Mouse (Mus musculus) megakaryocyte, embryonic 14.5 days (primary cell): ENCODE measurements around the gene Adamts20.

Experiments
- FLI1 ChIP-seq: IDR thresholded peaks from 2 replicates; pipeline ENCODE4 v1.6.1; 2012; ENCODE audit warnings: low read length, inconsistent platforms, mixed read lengths
- GATA1 ChIP-seq: IDR thresholded peaks from 3 replicates; pipeline ENCODE4 v1.6.1; 2012; ENCODE audit warnings: mixed read lengths, low read length, inconsistent platforms, borderline replicate concordance

GRCm38 (mm10) chr15:94444043-94444436 lies 21.2 kb downstream of the Adamts20 start:
- TF ChIP-seq GATA1: no peak
- TF ChIP-seq FLI1: no peak
